Mouse (Mus musculus): Measurements from ENCODE around the gene Ctu2.

- no peak for TF ChIP-seq CTCF (IDR thresholded peaks at IDR 0.05; ENCODE audit: insufficient read depth, low read length)
- TF ChIP-seq POLR2A (IDR thresholded peaks at IDR 0.05; ENCODE audit: borderline replicate concordance, extremely low read depth, low read depth, low read length): no peak
Measured at GRCm38 (mm10) chr8:122457171-122457570, 18.8 kb upstream of the Ctu2 start.
